Mouse (Mus musculus) kidney, postnatal 0 days (tissue): Measurements from ENCODE around the gene Rundc1. TPM values are rescaled to one million over a fixed set of nuclear protein-coding genes. Genes with fewer than 3 reads are reported as not detected.

ENCODE experiments used
- ATAC-seq: fragments of 200-750 bp; cut with Nextera tagmentation; replicated peaks from 2 replicates; pipeline ENCODE4 v1.8.0; 2017; ENCODE audit warnings: low read depth, moderate number of reproducible peaks, moderate TSS enrichment, moderate library complexity; ENCODE audit not compliant: low FRiP score
- DNase-seq: peaks from one replicate; pipeline ENCODE4 v3.0.0-alpha.2; 2016; ENCODE audit warnings: low spot score
- H3K27ac ChIP-seq: fragments of 300-500 bp; sonication (generic); 2 replicates; pipeline ENCODE4 v1.5.1; 2014; ENCODE audit warnings: mild to moderate bottlenecking
- H3K27me3 ChIP-seq: fragments of 300-500 bp; sonication (generic); 2 replicates; pipeline ENCODE4 v1.6.1; 2014; ENCODE audit warnings: low read length, mixed read lengths; ENCODE audit not compliant: insufficient read depth
- H3K36me3 ChIP-seq: fragments of 300-500 bp; sonication (generic); 2 replicates; pipeline ENCODE4 v1.6.1; 2014; ENCODE audit warnings: low read length, mixed read lengths; ENCODE audit not compliant: insufficient read depth
- H3K4me1 ChIP-seq: fragments of 300-500 bp; sonication (generic); replicated peaks from 2 replicates; pipeline ENCODE4 v1.6.1; 2014; ENCODE audit warnings: antibody characterized with exemption, low read length, mixed read lengths; ENCODE audit not compliant: insufficient read depth
- H3K4me2 ChIP-seq: fragments of 300-500 bp; sonication (generic); 2 replicates; pipeline ENCODE4 v1.6.1; 2014; ENCODE audit warnings: mild to moderate bottlenecking, low read length, moderate library complexity, mixed read lengths
- H3K4me3 ChIP-seq: fragments of 300-500 bp; sonication (generic); replicated peaks from 2 replicates; pipeline ENCODE4 v1.5.1; 2014; ENCODE audit warnings: low read depth, low read length
- H3K9ac ChIP-seq: fragments of 300-500 bp; sonication (generic); 2 replicates; pipeline ENCODE4 v1.6.1; 2014; ENCODE audit warnings: low read depth, low read length
- H3K9me3 ChIP-seq: fragments of 300-500 bp; sonication (generic); replicated peaks from 2 replicates; pipeline ENCODE4 v1.6.1; 2016; ENCODE audit warnings: low read length, inconsistent platforms, mixed read lengths
- CTCF ChIP-seq: IDR thresholded peaks from 2 replicates; pipeline ENCODE4 v1.5.1; 2016; ENCODE audit warnings: antibody characterized with exemption, low read depth, mild to moderate bottlenecking, moderate library complexity
- WGBS: fragments of 180-500 bp; shearing (Covaris S2); extraction: QIAGEN DNeasy Blood & Tissue Kit; methylation state at CpG from one replicate; pipeline ENCODE4 v1.1.7; 2014; 5-methylcytosine and 5-hydroxymethylcytosine counted together
- polyA plus RNA-seq: library from polyadenylated mRNA; unstranded; fragments of >200 nt; fragmentation: Nextera tagmentation; extraction: Ambion mirVana; gene quantifications from 2 replicates; pipeline ENCODE4 v1.2.1, GENCODE M21; 2015

Rundc1 gene
- polyA plus RNA-seq, 1 experiment from 2014 or later: 19.6 TPM

- DNase-seq (peak; percentile 83), ATAC-seq (peak; percentile 57)
- peak; percentile 65; the same call in 1 of the 2 replicates for TF ChIP-seq CTCF
- Histone ChIP-seq H3K27ac (peak overlapping the region; percentile 50; the same call in 1 of the 2 replicates), H3K4me3 (peak overlapping the region; percentile 82), H3K4me1 (peaks cover 19% of the 10 kb centered on the region), H3K4me2 (peak overlapping the region; percentile 92), H3K36me3 (no peaks in the 10 kb centered on the region), H3K9me3 (no peaks in the 10 kb centered on the region), H3K9ac (peak overlapping the region; percentile 67), H3K27me3 (no peaks in the 10 kb centered on the region)
- 2% methylated on average over 50 of the region's 54 CpGs for WGBS
These were observed 42.8 kb downstream of the Rundc1 start for GRCm38 (mm10) chr11:101467477-101468262.

GRCm38 (mm10) chr11:101468263-101468688, 43.4 kb downstream of the Rundc1 start:
- Histone ChIP-seq H3K27me3 (no peaks in the 10 kb centered on the region), H3K27ac (0 out of 2 replicates have a peak overlapping the region, but pooled peaks have one; percentile 50), H3K4me3 (peak overlapping the region; percentile 82), H3K4me2 (peak overlapping the region; percentile 92), H3K4me1 (peaks cover 17% of the 10 kb centered on the region; the same call in 1 of the 2 replicates), H3K36me3 (no peaks in the 10 kb centered on the region), H3K9me3 (no peaks in the 10 kb centered on the region), H3K9ac (peak overlapping the region; percentile 67)
- ATAC-seq (no peak), DNase-seq (peak; percentile 37)
- WGBS: under 1% methylated on average over 30 of the region's 31 CpGs
- no peak for TF ChIP-seq CTCF

- Histone ChIP-seq H3K9me3 (no peaks in the 10 kb centered on the region), H3K4me2 (peak overlapping the region; percentile 92), H3K27ac (no peak overlapping the region), H3K27me3 (no peaks in the 10 kb centered on the region), H3K9ac (peak overlapping the region; percentile 67), H3K4me3 (peak overlapping the region; percentile 82), H3K36me3 (no peaks in the 10 kb centered on the region), H3K4me1 (peaks cover 13% of the 10 kb centered on the region; the same call in 1 of the 2 replicates)
- TF ChIP-seq CTCF: no peak
- no peak for ATAC-seq
- 7% methylated on average over 12 of the region's 13 CpGs for WGBS
- no peak for DNase-seq
These were observed 43.8 kb downstream of the Rundc1 start for GRCm38 (mm10) chr11:101468731-101469130.

GRCm38 (mm10) chr11:101469155-101469554, 44.3 kb downstream of the Rundc1 start:
- no peak for TF ChIP-seq CTCF
- Histone ChIP-seq H3K4me1 (peaks cover 9% of the 10 kb centered on the region; the same call in 1 of the 2 replicates), H3K4me2 (peak overlapping the region; percentile 92), H3K9ac (no peak overlapping the region), H3K4me3 (no peak overlapping the region), H3K36me3 (no peaks in the 10 kb centered on the region), H3K27ac (no peak overlapping the region), H3K9me3 (no peaks in the 10 kb centered on the region), H3K27me3 (no peaks in the 10 kb centered on the region)
- no peak for ATAC-seq
- no peak for DNase-seq
- 58% methylated on average over 4 of the region's 4 CpGs for WGBS

- no peaks in the 10 kb centered on the region for H3K9me3 ChIP-seq
- H3K4me2 ChIP-seq: no peak overlapping the region
- H3K27me3 ChIP-seq: no peaks in the 10 kb centered on the region
- ATAC-seq (no peak), DNase-seq (no peak)
- no peaks in the 10 kb centered on the region for H3K36me3 ChIP-seq
- WGBS: 49% methylated on average over 7 of the region's 7 CpGs
- no peak overlapping the region for H3K4me3 ChIP-seq
- H3K27ac ChIP-seq: no peak overlapping the region
- no peak overlapping the region for H3K9ac ChIP-seq
- peaks cover 5% of the 10 kb centered on the region; the same call in 1 of the 2 replicates for H3K4me1 ChIP-seq
- no peak for TF ChIP-seq CTCF
These were observed 45.3 kb downstream of the Rundc1 start for GRCm38 (mm10) chr11:101470206-101470605.

- no peaks in the 10 kb centered on the region for H3K27me3 ChIP-seq
- H3K36me3 ChIP-seq: no peaks in the 10 kb centered on the region
- H3K9ac ChIP-seq: no peak overlapping the region
- ATAC-seq (no peak), DNase-seq (no peak)
- H3K4me2 ChIP-seq: no peak overlapping the region
- H3K27ac ChIP-seq: no peak overlapping the region
- TF ChIP-seq CTCF: no peak
- no peaks in the 10 kb centered on the region for H3K4me1 ChIP-seq
- WGBS: 24% methylated on average over 3 of the region's 3 CpGs
- H3K9me3 ChIP-seq: no peaks in the 10 kb centered on the region
- no peak overlapping the region for H3K4me3 ChIP-seq
These were observed 47.0 kb downstream of the Rundc1 start for GRCm38 (mm10) chr11:101471926-101472325.
